Mouse (Mus musculus): ENCODE data around the gene Pxk.

The Pxk gene

DNA sequence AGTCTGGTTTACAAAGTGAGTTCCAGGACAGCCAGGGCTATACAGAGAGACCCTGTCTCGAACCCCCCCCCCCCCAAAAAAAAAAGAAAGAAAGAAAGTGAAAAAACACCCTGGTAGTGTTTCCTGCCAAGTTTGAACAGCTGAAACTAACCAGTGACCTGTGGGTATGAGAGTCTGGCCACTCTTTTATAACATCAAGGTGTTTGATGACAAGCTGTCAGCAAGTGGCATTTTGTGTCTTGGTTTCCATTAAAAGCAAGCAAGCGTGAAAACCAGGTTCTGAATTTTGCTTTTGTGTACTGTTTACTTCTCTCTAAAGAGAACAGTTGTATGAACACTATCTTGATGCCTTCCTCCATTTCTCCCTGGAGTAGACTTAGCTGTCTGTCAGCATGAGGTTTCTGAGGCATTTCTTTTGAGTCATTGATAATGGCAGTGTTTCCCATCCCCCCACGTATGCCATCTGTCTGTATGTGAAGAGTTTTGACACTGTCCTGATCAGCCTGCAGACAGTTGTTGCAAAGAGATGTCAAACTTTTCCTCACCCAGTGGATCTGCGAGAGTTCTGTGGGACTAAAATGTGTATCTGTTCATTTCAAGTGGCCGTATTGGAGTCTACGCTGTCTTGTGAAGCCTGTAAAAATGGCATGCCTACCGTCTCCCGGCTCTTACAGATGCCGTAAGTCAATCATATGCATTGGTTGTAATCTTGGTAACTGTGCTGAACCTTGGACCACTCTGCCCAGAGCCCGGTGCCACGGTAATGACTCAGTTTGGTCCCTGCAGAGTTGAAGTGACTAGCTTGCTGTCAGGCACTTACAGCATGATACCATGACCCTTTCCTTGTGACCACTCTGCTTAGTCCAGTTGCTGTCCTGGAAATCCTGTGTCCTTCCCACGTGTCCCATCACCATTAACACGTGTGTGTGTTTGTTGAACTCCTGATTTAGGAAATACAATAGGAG lies 47.9 kb downstream of the Pxk start:
- no peaks in the 10 kb centered on the region for H3K27me3 ChIP-seq (ENCODE audit: insufficient read depth, low read length)
- no peaks in the 10 kb centered on the region for H3K9me3 ChIP-seq (ENCODE audit: low read length)
- H3K4me3 ChIP-seq (replicated peaks; ENCODE audit: low read length), result no peak overlapping the region
- no peak for TF ChIP-seq CTCF (conservative IDR thresholded peaks at IDR 0.05; ENCODE audit: low read length)
- no peak for TF ChIP-seq POU5F1 (IDR thresholded peaks at IDR 0.05; ENCODE audit: borderline replicate concordance, low read length)
- no peak for TF ChIP-seq NANOG (IDR thresholded peaks at IDR 0.05; ENCODE audit: borderline replicate concordance, low read length)
- H3K36me3 ChIP-seq (ENCODE audit: insufficient read depth, low read length), result peaks cover 36% of the 10 kb centered on the region
- H3K4me1 ChIP-seq (replicated peaks; ENCODE audit: low read depth, low read length), result peaks cover 64% of the 10 kb centered on the region

GRCm38 (mm10) chr14:8146611-8147223 lies 48.7 kb downstream of the Pxk start:
- H3K4me3 ChIP-seq (replicated peaks; ENCODE audit: low read length), result no peak overlapping the region

GRCm38 (mm10) chr14:8148842-8149241 lies 50.8 kb downstream of the Pxk start:
- Histone ChIP-seq H3K4me3 (replicated peaks; ENCODE audit: low read length) (0 out of 2 replicates have a peak overlapping the region, but pooled peaks have one; percentile 23), H3K9me3 (ENCODE audit: low read length) (no peaks in the 10 kb centered on the region), H3K4me1 (replicated peaks; ENCODE audit: low read depth, low read length) (peaks cover 64% of the 10 kb centered on the region), H3K27me3 (ENCODE audit: insufficient read depth, low read length) (no peaks in the 10 kb centered on the region), H3K36me3 (ENCODE audit: insufficient read depth, low read length) (peaks cover 35% of the 10 kb centered on the region)
- TF ChIP-seq POU5F1 (IDR thresholded peaks at IDR 0.05; ENCODE audit: borderline replicate concordance, low read length) (no peak), CTCF (conservative IDR thresholded peaks at IDR 0.05; ENCODE audit: low read length) (no peak), NANOG (IDR thresholded peaks at IDR 0.05; ENCODE audit: borderline replicate concordance, low read length) (no peak)

More at GRCm38 (mm10) chr14:8146611-8147223, 48.7 kb downstream of the Pxk start:
- H3K4me1 ChIP-seq (replicated peaks; ENCODE audit: low read depth, low read length), result peaks cover 64% of the 10 kb centered on the region
- H3K9me3 ChIP-seq (ENCODE audit: low read length), result no peaks in the 10 kb centered on the region
- H3K36me3 ChIP-seq (ENCODE audit: insufficient read depth, low read length), result peaks cover 40% of the 10 kb centered on the region
- H3K27me3 ChIP-seq (ENCODE audit: insufficient read depth, low read length), result no peaks in the 10 kb centered on the region
- TF ChIP-seq CTCF (conservative IDR thresholded peaks at IDR 0.05; ENCODE audit: low read length) (no peak), NANOG (IDR thresholded peaks at IDR 0.05; ENCODE audit: borderline replicate concordance, low read length) (no peak), POU5F1 (IDR thresholded peaks at IDR 0.05; ENCODE audit: borderline replicate concordance, low read length) (no peak)

DNA sequence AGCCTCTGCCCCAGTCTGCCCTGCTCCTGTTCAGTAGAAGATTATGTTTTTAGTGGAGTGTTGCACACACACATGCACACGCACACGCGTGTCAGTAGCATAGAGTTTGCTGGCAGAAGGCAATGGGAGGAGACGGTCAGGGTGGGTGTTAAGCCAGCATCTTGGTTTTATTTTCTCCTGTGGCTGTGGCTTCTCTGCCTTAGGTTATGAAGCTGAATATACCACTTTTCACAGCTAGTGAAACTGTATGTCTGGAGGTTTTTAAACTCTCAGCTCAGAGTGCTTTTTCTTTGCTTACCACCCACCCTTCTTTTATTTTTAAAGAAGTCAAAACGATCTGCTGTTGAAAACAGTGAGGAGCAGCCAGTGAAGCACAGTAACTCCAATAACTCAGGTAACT lies 53.7 kb downstream of the Pxk start:
- H3K36me3 ChIP-seq (ENCODE audit: insufficient read depth, low read length), result peaks cover 21% of the 10 kb centered on the region
- no peaks in the 10 kb centered on the region for H3K27me3 ChIP-seq (ENCODE audit: insufficient read depth, low read length)
- no peak for TF ChIP-seq NANOG (IDR thresholded peaks at IDR 0.05; ENCODE audit: borderline replicate concordance, low read length)
- TF ChIP-seq CTCF (conservative IDR thresholded peaks at IDR 0.05; ENCODE audit: low read length), result no peak
- TF ChIP-seq POU5F1 (IDR thresholded peaks at IDR 0.05; ENCODE audit: borderline replicate concordance, low read length), result no peak
- H3K9me3 ChIP-seq (ENCODE audit: low read length), result no peaks in the 10 kb centered on the region
- H3K4me1 ChIP-seq (replicated peaks; ENCODE audit: low read depth, low read length), result peaks cover 65% of the 10 kb centered on the region
- H3K4me3 ChIP-seq (replicated peaks; ENCODE audit: low read length), result no peak overlapping the region; the same call in 1 of the 2 replicates

DNA sequence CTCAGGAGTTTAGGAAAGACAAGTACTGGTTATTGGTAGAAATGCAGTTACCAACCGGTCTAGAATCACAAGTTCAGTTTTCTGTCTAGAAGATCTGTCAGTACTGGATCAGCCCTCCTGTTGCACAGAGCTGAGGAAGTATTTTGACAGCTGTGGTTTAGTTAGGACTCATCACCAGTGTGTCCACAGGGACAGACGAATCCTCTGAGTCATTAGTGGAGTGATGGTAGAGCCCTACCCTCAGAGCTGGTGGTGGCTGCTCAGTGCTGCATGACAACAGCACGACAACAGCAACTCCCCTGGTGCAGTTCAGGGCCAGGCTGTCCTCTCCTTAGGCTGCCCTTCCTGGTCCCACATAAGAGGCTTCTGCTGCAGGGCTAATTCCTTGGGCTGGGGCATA lies 56.1 kb downstream of the Pxk start:
- Histone ChIP-seq H3K27me3 (ENCODE audit: insufficient read depth, low read length) (no peaks in the 10 kb centered on the region), H3K4me1 (replicated peaks; ENCODE audit: low read depth, low read length) (peaks cover 44% of the 10 kb centered on the region), H3K9me3 (ENCODE audit: low read length) (no peaks in the 10 kb centered on the region), H3K4me3 (replicated peaks; ENCODE audit: low read length) (no peak overlapping the region), H3K36me3 (ENCODE audit: insufficient read depth, low read length) (peaks cover 28% of the 10 kb centered on the region)
- TF ChIP-seq CTCF (conservative IDR thresholded peaks at IDR 0.05; ENCODE audit: low read length) (no peak), POU5F1 (IDR thresholded peaks at IDR 0.05; ENCODE audit: borderline replicate concordance, low read length) (no peak), NANOG (IDR thresholded peaks at IDR 0.05; ENCODE audit: borderline replicate concordance, low read length) (no peak)

GRCm38 (mm10) chr14:8156947-8157346 lies 58.9 kb downstream of the Pxk start:
- Histone ChIP-seq H3K9me3 (ENCODE audit: low read length) (no peaks in the 10 kb centered on the region), H3K4me3 (replicated peaks; ENCODE audit: low read length) (no peak overlapping the region), H3K36me3 (ENCODE audit: insufficient read depth, low read length) (peaks cover 41% of the 10 kb centered on the region), H3K4me1 (replicated peaks; ENCODE audit: low read depth, low read length) (peaks cover 21% of the 10 kb centered on the region), H3K27me3 (ENCODE audit: insufficient read depth, low read length) (no peaks in the 10 kb centered on the region)
- no peak for TF ChIP-seq NANOG (IDR thresholded peaks at IDR 0.05; ENCODE audit: borderline replicate concordance, low read length)
- no peak for TF ChIP-seq POU5F1 (IDR thresholded peaks at IDR 0.05; ENCODE audit: borderline replicate concordance, low read length)
- peak; percentile 53 for TF ChIP-seq CTCF (conservative IDR thresholded peaks at IDR 0.05; ENCODE audit: low read length)

- H3K4me1 ChIP-seq (replicated peaks; ENCODE audit: low read depth, low read length), result peaks cover 17% of the 10 kb centered on the region
- H3K27me3 ChIP-seq (ENCODE audit: insufficient read depth, low read length), result no peaks in the 10 kb centered on the region
- H3K9me3 ChIP-seq (ENCODE audit: low read length), result no peaks in the 10 kb centered on the region
- H3K36me3 ChIP-seq (ENCODE audit: insufficient read depth, low read length), result peaks cover 47% of the 10 kb centered on the region
- no peak overlapping the region for H3K4me3 ChIP-seq (replicated peaks; ENCODE audit: low read length)
- TF ChIP-seq POU5F1 (IDR thresholded peaks at IDR 0.05; ENCODE audit: borderline replicate concordance, low read length) (no peak), CTCF (conservative IDR thresholded peaks at IDR 0.05; ENCODE audit: low read length) (no peak), NANOG (IDR thresholded peaks at IDR 0.05; ENCODE audit: borderline replicate concordance, low read length) (no peak)
Observed at GRCm38 (mm10) chr14:8158721-8159120, 60.7 kb downstream of the Pxk start.

- TF ChIP-seq CTCF (conservative IDR thresholded peaks at IDR 0.05; ENCODE audit: low read length) (no peak), NANOG (IDR thresholded peaks at IDR 0.05; ENCODE audit: borderline replicate concordance, low read length) (no peak), POU5F1 (IDR thresholded peaks at IDR 0.05; ENCODE audit: borderline replicate concordance, low read length) (no peak)
- Histone ChIP-seq H3K9me3 (ENCODE audit: low read length) (no peaks in the 10 kb centered on the region), H3K4me1 (replicated peaks; ENCODE audit: low read depth, low read length) (peaks cover 21% of the 10 kb centered on the region), H3K36me3 (ENCODE audit: insufficient read depth, low read length) (peaks cover 50% of the 10 kb centered on the region), H3K27me3 (ENCODE audit: insufficient read depth, low read length) (no peaks in the 10 kb centered on the region), H3K4me3 (replicated peaks; ENCODE audit: low read length) (no peak overlapping the region)
Observed at GRCm38 (mm10) chr14:8159141-8159540, 61.1 kb downstream of the Pxk start.

Data from E14TG2a.4 (cell line).